ENCODE assay signal across 12 mouse cellular contexts in genomic region chr5:27854290-27854689, GRCm38 (mm10). TPM values are rescaled to one million over a fixed set of nuclear protein-coding genes. Genes with fewer than 3 reads are reported as not detected.
A peak's percentile ranks its signal among the peaks of the same experiment; 100 is the strongest.
DNase-seq lines count a peak whose midpoint lies in the region; ATAC-seq and TF ChIP-seq lines count a peak whose summit lies in the region.
"Had no signal": no experiment of that assay in that cellular context is flagged by ENCODE, and none has a peak within 500 bp of the region (broad histone marks: within the 10 kb centered on the region; RNA-seq: fewer than 3 reads in every experiment).

No protein-coding gene starts in this region.

- no peak for ATAC-seq in liver, embryonic 14.5 days (ENCODE audit: insufficient read depth)
- ATAC-seq in G1E (ENCODE audit: extremely low read depth, insufficient number of reproducible peaks, low FRiP score, poor library complexity, severe bottlenecking) = no peak
- no peak for ATAC-seq in heart, embryonic 12.5 days (ENCODE audit: insufficient number of reproducible peaks, low FRiP score)

- no peak overlapping the region for H3K4me3 ChIP-seq in liver, embryonic 14.5 days (ENCODE audit: insufficient read depth in 1 of 2, low read depth in 2 of 2, low read length in 2 of 2)
- H3K4me3 ChIP-seq in G1E (ENCODE audit: low read depth, low read length) = no peak overlapping the region
- H3K4me3 ChIP-seq in heart, embryonic 12.5 days = no peak overlapping the region
- H3K4me3 ChIP-seq: embryonic facial prominence, embryonic 15.5 days; midbrain, embryonic 10.5 days had no signal

- no peak overlapping the region for H3K4me2 ChIP-seq in liver, embryonic 14.5 days (ENCODE audit: low read depth)
- H3K4me2 ChIP-seq in heart, embryonic 12.5 days = no peak overlapping the region
- H3K4me2 ChIP-seq: embryonic facial prominence, embryonic 15.5 days had no signal

- no peak for TF ChIP-seq EP300 in liver, embryonic 14.5 days (IDR thresholded peaks at IDR 0.05; ENCODE audit: low read depth)

- no peaks in the 10 kb centered on the region for H3K27me3 ChIP-seq in liver, embryonic 14.5 days (ENCODE audit: control insufficient read depth, insufficient read depth, low read length)
- peaks cover 5% of the 10 kb centered on the region for H3K27me3 ChIP-seq in G1E (ENCODE audit: insufficient read depth, low read length)
- H3K27me3 ChIP-seq in heart, embryonic 12.5 days (replicated peaks) = no peaks in the 10 kb centered on the region
- H3K27me3 ChIP-seq: embryonic facial prominence, embryonic 15.5 days had no signal

- H3K27ac ChIP-seq in liver, embryonic 14.5 days = no peak overlapping the region
- H3K27ac ChIP-seq in heart, embryonic 12.5 days (ENCODE audit: poor library complexity, severe bottlenecking) = no peak overlapping the region
- H3K27ac ChIP-seq: embryonic facial prominence, embryonic 15.5 days; midbrain, embryonic 10.5 days had no signal

- DNase-seq in embryo, embryonic 11.5 days (ENCODE audit: low read depth, low spot score) = peak; percentile 14
- no peak for DNase-seq in embryo, embryonic 11 days
- DNase-seq in liver, embryonic 14.5 days (ENCODE audit: low read depth in 3 of 3, low spot score in 3 of 3) = peak in 1 of 3 experiments; percentile 9
- DNase-seq in liver (no peak), G1E (ENCODE audit: low spot score) (no peak)
- DNase-seq in large intestine, adult 2 months (ENCODE audit: low read depth, low spot score) = peak; percentile 4
- no peak for DNase-seq in gastrocnemius, adult 8-10 months (ENCODE audit: low spot score in 2 of 2)

- H3K9me3 ChIP-seq in liver, embryonic 14.5 days (ENCODE audit: control insufficient read depth, low read length) = no peaks in the 10 kb centered on the region
- no peaks in the 10 kb centered on the region for H3K9me3 ChIP-seq in G1E (replicated peaks)
- H3K9me3 ChIP-seq in heart, embryonic 12.5 days (replicated peaks) = no peaks in the 10 kb centered on the region
- H3K9me3 ChIP-seq: embryonic facial prominence, embryonic 15.5 days; midbrain, embryonic 10.5 days had no signal

- H3K9ac ChIP-seq in liver, embryonic 14.5 days (replicated peaks) = no peak overlapping the region
- H3K9ac ChIP-seq in heart, embryonic 12.5 days = no peak overlapping the region
- H3K9ac ChIP-seq: embryonic facial prominence, embryonic 15.5 days had no signal

- peak; percentile 69 for TF ChIP-seq CTCF in liver, embryonic 14.5 days (IDR thresholded peaks at IDR 0.05; ENCODE audit: low read depth)
- peak; percentile 49 for TF ChIP-seq CTCF in G1E (IDR thresholded peaks at IDR 0.05; ENCODE audit: low read depth, low read length)

- no peaks in the 10 kb centered on the region for H3K4me1 ChIP-seq in liver, embryonic 14.5 days (replicated peaks; ENCODE audit: control insufficient read depth in 2 of 2, insufficient read depth in 2 of 2, low read length in 1 of 2)
- H3K4me1 ChIP-seq in G1E (ENCODE audit: insufficient read depth, low read depth, low read length) = no peaks in the 10 kb centered on the region
- H3K4me1 ChIP-seq in heart, embryonic 12.5 days (replicated peaks) = no peaks in the 10 kb centered on the region
- H3K4me1 ChIP-seq: embryonic facial prominence, embryonic 15.5 days; midbrain, embryonic 10.5 days had no signal

- no peaks in the 10 kb centered on the region for H3K36me3 ChIP-seq in liver, embryonic 14.5 days (replicated peaks; ENCODE audit: control insufficient read depth, insufficient read depth, low read depth)
- no peaks in the 10 kb centered on the region for H3K36me3 ChIP-seq in G1E (replicated peaks)
- no peaks in the 10 kb centered on the region for H3K36me3 ChIP-seq in heart, embryonic 12.5 days
- H3K36me3 ChIP-seq: embryonic facial prominence, embryonic 15.5 days; midbrain, embryonic 10.5 days had no signal

- WGBS in liver, embryonic 14.5 days (ENCODE audit: insufficient replicate concordance) = 45% methylated on average over 1 of the region's 1 CpGs
- WGBS in large intestine, adult 2 months = 74% methylated on average over 1 of the region's 1 CpGs
- WGBS in heart, embryonic 12.5 days = 66% methylated on average over 1 of the region's 1 CpGs

RNA-seq across cellular contexts. Expression of gene Htr5a, which starts 12.3 kb away (rescaled TPM):
- polyA plus RNA-seq in liver, embryonic 14.5 days (2012; rRNA removed) = not detected in 2 replicates
- not detected in 2 replicates for polyA plus RNA-seq in liver, embryonic 14.5 days (2014; fragmentation: Nextera tagmentation; extraction: Ambion mirVana)
- total RNA-seq in G1E (2014; fragmentation: Nextera tagmentation) = not detected in 2 replicates
- total RNA-seq in G1E (2017) = under 0.01 and 0.22 TPM in 2 replicates
- polyA plus RNA-seq in G1E (2012) = not detected in 2 replicates
- 0.01 and 0.03 TPM in 2 replicates for polyA plus RNA-seq in large intestine, adult 2 months (2012; rRNA removed)
- not detected in 2 replicates for polyA plus RNA-seq in heart, embryonic 12.5 days (2016; fragmentation: Nextera tagmentation; extraction: Ambion mirVana)
- total RNA-seq in gastrocnemius, adult 8-10 months (2022) = not detected
- polyA plus RNA-seq: embryonic facial prominence, embryonic 15.5 days; heart, embryonic 14.5 days; urinary bladder, adult 2 months had no signal

Comparison
In these comparisons a context has a peak if more than half of its experiments do, and no peak if none do; other contexts are left out.
1. DNase-seq: peak in embryo, embryonic 11.5 days (single experiment) and large intestine, adult 2 months (single experiment); none in embryo, embryonic 11 days (single experiment), liver (single experiment), G1E (single experiment) and gastrocnemius, adult 8-10 months (0 of 2).